Mouse (Mus musculus): Measurements from ENCODE around the gene H13. TPM values are rescaled to one million over a fixed set of nuclear protein-coding genes. Genes with fewer than 3 reads are reported as not detected.
"Not testable (repeated sequence)": the region's sequence is repeated elsewhere in the genome, so short reads cannot be mapped to it uniquely, and the experiment has no call there.

The H13 gene
- total RNA-seq, 2 experiments from 2014 or later = 75.0 to 76.0 TPM

- DNase-seq (ENCODE audit: low spot score in 2 of 2) = no peak
These were observed 11.9 kb upstream of the H13 start for GRCm38 (mm10) chr2:152657398-152657797.

- no peak for DNase-seq (ENCODE audit: low spot score in 2 of 2)
These were observed 8.1 kb upstream of the H13 start for GRCm38 (mm10) chr2:152661163-152661562.

- DNase-seq (ENCODE audit: low spot score in 2 of 2) = not testable (repeated sequence)
These were observed 3.1 kb upstream of the H13 start for GRCm38 (mm10) chr2:152666191-152666590.

- DNase-seq (ENCODE audit: low spot score in 2 of 2) = peak in 1 of 2 experiments; percentile 57
These were observed 601 bp downstream of the H13 start for GRCm38 (mm10) chr2:152669639-152670484.

GRCm38 (mm10) chr2:152670983-152671641 lies 1.9 kb downstream of the H13 start:
- DNase-seq (ENCODE audit: low spot score in 2 of 2) = no peak

GRCm38 (mm10) chr2:152671642-152671999 lies 2.4 kb downstream of the H13 start:
- peak in 1 of 2 experiments; percentile 60 for DNase-seq (ENCODE audit: low spot score in 2 of 2)

GRCm38 (mm10) chr2:152672166-152672565 lies 2.9 kb downstream of the H13 start:
- DNase-seq (ENCODE audit: low spot score in 2 of 2) = no peak

GRCm38 (mm10) chr2:152674148-152674547 lies 4.9 kb downstream of the H13 start:
- DNase-seq (ENCODE audit: low spot score in 2 of 2) = no peak

- DNase-seq (ENCODE audit: low spot score in 2 of 2) = no peak
These were observed 6.1 kb downstream of the H13 start for GRCm38 (mm10) chr2:152675252-152675791.

- peak in 1 of 2 experiments; percentile 71 for DNase-seq (ENCODE audit: low spot score in 2 of 2)
These were observed 9.0 kb downstream of the H13 start for GRCm38 (mm10) chr2:152678302-152678701.

GRCm38 (mm10) chr2:152678925-152679324 lies 9.7 kb downstream of the H13 start:
- no peak for DNase-seq (ENCODE audit: low spot score in 2 of 2)

- DNase-seq (ENCODE audit: low spot score in 2 of 2) = peak in 1 of 2 experiments; percentile 62
These were observed 10.6 kb downstream of the H13 start for GRCm38 (mm10) chr2:152679701-152680355.

GRCm38 (mm10) chr2:152683086-152683485 lies 13.8 kb downstream of the H13 start:
- DNase-seq (ENCODE audit: low spot score in 2 of 2) = no peak

GRCm38 (mm10) chr2:152686399-152686798 lies 17.1 kb downstream of the H13 start:
- no peak for DNase-seq (ENCODE audit: low spot score in 2 of 2)

- peak; percentile 89 to 92 for DNase-seq (ENCODE audit: low spot score in 2 of 2)
These were observed 17.6 kb downstream of the H13 start, which contains the start of gene Mcts2 for GRCm38 (mm10) chr2:152686806-152687267. Gene Mcts2 (plus strand): TSS chr2:152687035.

- no peak for DNase-seq (ENCODE audit: low spot score in 2 of 2)
These were observed 22.4 kb downstream of the H13 start for GRCm38 (mm10) chr2:152691564-152692217.

GRCm38 (mm10) chr2:152693233-152693632 lies 24.0 kb downstream of the H13 start:
- DNase-seq (ENCODE audit: low spot score in 2 of 2) = peak in 1 of 2 experiments; percentile 73

GRCm38 (mm10) chr2:152693735-152694134 lies 24.5 kb downstream of the H13 start:
- DNase-seq (ENCODE audit: low spot score in 2 of 2) = no peak

- no peak for DNase-seq (ENCODE audit: low spot score in 2 of 2)
These were observed 25.4 kb downstream of the H13 start for GRCm38 (mm10) chr2:152694708-152695107.

GRCm38 (mm10) chr2:152696016-152696415 lies 26.8 kb downstream of the H13 start:
- no peak for DNase-seq (ENCODE audit: low spot score in 2 of 2)

Data from layer of hippocampus, adult 18-20 months (tissue).